Mouse (Mus musculus): ENCODE data around the gene Limch1. TPM values are rescaled to one million over a fixed set of nuclear protein-coding genes. Genes with fewer than 3 reads are reported as not detected.

The Limch1 gene
- polyA plus RNA-seq, 2 experiments = 44.4 to 85.3 TPM

GRCm38 (mm10) chr5:66895440-66896120, 150.0 kb downstream of the Limch1 start:
- Histone ChIP-seq H3K27me3 (ENCODE audit: control insufficient read depth, insufficient read depth, low read length) (no peaks in the 10 kb centered on the region), H3K36me3 (ENCODE audit: control insufficient read depth, insufficient read depth, low read length) (no peaks in the 10 kb centered on the region), H3K4me1 (ENCODE audit: control insufficient read depth, insufficient read depth, low read length) (peaks cover 11% of the 10 kb centered on the region), H3K4me3 (replicated peaks; ENCODE audit: low read length) (no peak overlapping the region), H3K9me3 (ENCODE audit: control insufficient read depth, low read length) (no peaks in the 10 kb centered on the region), H3K4me2 (replicated peaks; ENCODE audit: low read depth, low read length, severe bottlenecking) (no peak overlapping the region), H3K9ac (ENCODE audit: low read depth, low read length, severe bottlenecking) (no peak overlapping the region), H3K27ac (replicated peaks; ENCODE audit: low read depth, low read length) (no peak overlapping the region)
- DNase-seq (ENCODE audit: low spot score) = no peak
- ATAC-seq (ENCODE audit: low FRiP score, low read depth) = no peak
- 75% methylated on average over 9 of the region's 9 CpGs for WGBS
- TF ChIP-seq POLR2A (IDR thresholded peaks at IDR 0.05; ENCODE audit: borderline replicate concordance, extremely low read depth, insufficient read depth, insufficient read length) = no peak

- H3K4me2 ChIP-seq (replicated peaks; ENCODE audit: low read depth, low read length, severe bottlenecking) = no peak overlapping the region
- H3K27ac ChIP-seq (replicated peaks; ENCODE audit: low read depth, low read length) = no peak overlapping the region
- DNase-seq (ENCODE audit: low spot score) (no peak), ATAC-seq (ENCODE audit: low FRiP score, low read depth) (no peak)
- peaks cover 11% of the 10 kb centered on the region for H3K4me1 ChIP-seq (ENCODE audit: control insufficient read depth, insufficient read depth, low read length)
- no peak for TF ChIP-seq POLR2A (IDR thresholded peaks at IDR 0.05; ENCODE audit: borderline replicate concordance, extremely low read depth, insufficient read depth, insufficient read length)
- no peaks in the 10 kb centered on the region for H3K27me3 ChIP-seq (ENCODE audit: control insufficient read depth, insufficient read depth, low read length)
- no peak overlapping the region for H3K4me3 ChIP-seq (replicated peaks; ENCODE audit: low read length)
- no peak overlapping the region for H3K9ac ChIP-seq (ENCODE audit: low read depth, low read length, severe bottlenecking)
- WGBS = 46% methylated on average over 5 of the region's 5 CpGs
- no peaks in the 10 kb centered on the region for H3K9me3 ChIP-seq (ENCODE audit: control insufficient read depth, low read length)
- no peaks in the 10 kb centered on the region for H3K36me3 ChIP-seq (ENCODE audit: control insufficient read depth, insufficient read depth, low read length)
Measured at GRCm38 (mm10) chr5:66897584-66897983, 152.0 kb downstream of the Limch1 start.

GRCm38 (mm10) chr5:66898252-66898651, 152.6 kb downstream of the Limch1 start:
- Histone ChIP-seq H3K9me3 (ENCODE audit: control insufficient read depth, low read length) (no peaks in the 10 kb centered on the region), H3K4me3 (replicated peaks; ENCODE audit: low read length) (no peak overlapping the region), H3K9ac (ENCODE audit: low read depth, low read length, severe bottlenecking) (no peak overlapping the region), H3K36me3 (ENCODE audit: control insufficient read depth, insufficient read depth, low read length) (no peaks in the 10 kb centered on the region), H3K4me1 (ENCODE audit: control insufficient read depth, insufficient read depth, low read length) (peaks cover 11% of the 10 kb centered on the region), H3K4me2 (replicated peaks; ENCODE audit: low read depth, low read length, severe bottlenecking) (no peak overlapping the region), H3K27ac (replicated peaks; ENCODE audit: low read depth, low read length) (no peak overlapping the region), H3K27me3 (ENCODE audit: control insufficient read depth, insufficient read depth, low read length) (no peaks in the 10 kb centered on the region)
- TF ChIP-seq POLR2A (IDR thresholded peaks at IDR 0.05; ENCODE audit: borderline replicate concordance, extremely low read depth, insufficient read depth, insufficient read length) = no peak
- 52% methylated on average over 1 of the region's 1 CpGs for WGBS
- DNase-seq (ENCODE audit: low spot score) = no peak
- ATAC-seq (ENCODE audit: low FRiP score, low read depth) = no peak

- ATAC-seq (ENCODE audit: low FRiP score, low read depth) (no peak), DNase-seq (ENCODE audit: low spot score) (no peak)
- H3K9ac ChIP-seq (ENCODE audit: low read depth, low read length, severe bottlenecking) = no peak overlapping the region
- no peaks in the 10 kb centered on the region for H3K36me3 ChIP-seq (ENCODE audit: control insufficient read depth, insufficient read depth, low read length)
- H3K4me3 ChIP-seq (replicated peaks; ENCODE audit: low read length) = no peak overlapping the region
- no peaks in the 10 kb centered on the region for H3K27me3 ChIP-seq (ENCODE audit: control insufficient read depth, insufficient read depth, low read length)
- H3K4me2 ChIP-seq (replicated peaks; ENCODE audit: low read depth, low read length, severe bottlenecking) = no peak overlapping the region
- 54% methylated on average over 9 of the region's 9 CpGs for WGBS
- TF ChIP-seq POLR2A (IDR thresholded peaks at IDR 0.05; ENCODE audit: borderline replicate concordance, extremely low read depth, insufficient read depth, insufficient read length) = no peak
- no peaks in the 10 kb centered on the region for H3K9me3 ChIP-seq (ENCODE audit: control insufficient read depth, low read length)
- H3K4me1 ChIP-seq (ENCODE audit: control insufficient read depth, insufficient read depth, low read length) = peaks cover 11% of the 10 kb centered on the region
- H3K27ac ChIP-seq (replicated peaks; ENCODE audit: low read depth, low read length) = no peak overlapping the region
Measured at GRCm38 (mm10) chr5:66898811-66899430, 153.3 kb downstream of the Limch1 start.

GRCm38 (mm10) chr5:66901116-66901515, 155.5 kb downstream of the Limch1 start:
- no peak overlapping the region for H3K4me2 ChIP-seq (replicated peaks; ENCODE audit: low read depth, low read length, severe bottlenecking)
- no peaks in the 10 kb centered on the region for H3K9me3 ChIP-seq (ENCODE audit: control insufficient read depth, low read length)
- H3K9ac ChIP-seq (ENCODE audit: low read depth, low read length, severe bottlenecking) = no peak overlapping the region
- ATAC-seq (ENCODE audit: low FRiP score, low read depth) = no peak
- 84% methylated on average over 4 of the region's 4 CpGs for WGBS
- peaks cover 11% of the 10 kb centered on the region for H3K4me1 ChIP-seq (ENCODE audit: control insufficient read depth, insufficient read depth, low read length)
- TF ChIP-seq POLR2A (IDR thresholded peaks at IDR 0.05; ENCODE audit: borderline replicate concordance, extremely low read depth, insufficient read depth, insufficient read length) = no peak
- no peak overlapping the region for H3K27ac ChIP-seq (replicated peaks; ENCODE audit: low read depth, low read length)
- H3K36me3 ChIP-seq (ENCODE audit: control insufficient read depth, insufficient read depth, low read length) = no peaks in the 10 kb centered on the region
- no peak for DNase-seq (ENCODE audit: low spot score)
- no peaks in the 10 kb centered on the region for H3K27me3 ChIP-seq (ENCODE audit: control insufficient read depth, insufficient read depth, low read length)
- no peak overlapping the region for H3K4me3 ChIP-seq (replicated peaks; ENCODE audit: low read length)
